Comparison of ENCODE assay signal across 27 mouse cellular contexts in genomic region chr1:68860341-68860740, GRCm38 (mm10).
"Had no signal": no experiment of that assay in that cellular context is flagged by ENCODE, and none has a peak within 500 bp of the region (broad histone marks: within the 10 kb centered on the region; RNA-seq: fewer than 3 reads in every experiment).

No protein-coding gene starts in this region.

- H3K27ac ChIP-seq: gastrocnemius, adult 2 months; heart, embryonic 10.5 days; hindbrain, embryonic 10.5 days; hindbrain, embryonic 15.5 days; intestine, embryonic 15.5 days; layer of hippocampus, adult 2 months; left cerebral cortex, adult 2 months; limb, embryonic 10.5 days; limb, embryonic 12.5 days; liver, embryonic 13.5 days; liver, embryonic 15.5 days had no signal

- H3K9ac ChIP-seq: heart, embryonic 12.5 days; hindbrain, embryonic 15.5 days; intestine, embryonic 15.5 days; limb, embryonic 12.5 days; liver, embryonic 13.5 days; liver, embryonic 15.5 days; liver, postnatal 0 days had no signal

- DNase-seq: gastrocnemius, adult 2 months; gastrocnemius, postnatal 10 days; gastrocnemius, postnatal 25 days; heart, adult 18-20 months; heart, postnatal 10 days; heart, postnatal 4 days; kidney, adult 18-20 months; kidney, adult 8-10 months; kidney, postnatal 10 days; kidney, postnatal 25 days; kidney, postnatal 4 days; liver; liver, embryonic 13.5 days; liver, postnatal 0 days had no signal

- H3K27me3 ChIP-seq: heart, embryonic 12.5 days; hindbrain, embryonic 15.5 days; intestine, embryonic 15.5 days; limb, embryonic 12.5 days; liver, embryonic 13.5 days; liver, embryonic 15.5 days had no signal

- H3K4me3 ChIP-seq: gastrocnemius, adult 2 months; heart, embryonic 10.5 days; heart, embryonic 12.5 days; hindbrain, embryonic 10.5 days; hindbrain, embryonic 15.5 days; intestine, embryonic 15.5 days; layer of hippocampus, adult 2 months; left cerebral cortex, adult 2 months; limb, embryonic 10.5 days; limb, embryonic 12.5 days; liver, embryonic 13.5 days; liver, embryonic 15.5 days had no signal

- ATAC-seq: inflammation-experienced regulatory T-cells, adult 6 months; intestine, embryonic 15.5 days; intestine, postnatal 0 days; liver, postnatal 0 days had no signal

- H3K4me1 ChIP-seq: heart, embryonic 10.5 days; heart, embryonic 12.5 days; hindbrain, embryonic 10.5 days; hindbrain, embryonic 15.5 days; intestine, embryonic 15.5 days; limb, embryonic 10.5 days; limb, embryonic 12.5 days; liver, embryonic 13.5 days; liver, embryonic 15.5 days had no signal

- H3K9me3 ChIP-seq: heart, embryonic 10.5 days; heart, embryonic 12.5 days; hindbrain, embryonic 10.5 days; hindbrain, embryonic 15.5 days; intestine, embryonic 15.5 days; limb, embryonic 10.5 days; limb, embryonic 12.5 days; liver, embryonic 13.5 days; liver, embryonic 15.5 days had no signal

- H3K4me2 ChIP-seq: heart, embryonic 12.5 days; hindbrain, embryonic 15.5 days; intestine, embryonic 15.5 days; limb, embryonic 12.5 days; liver, embryonic 11.5 days; liver, embryonic 13.5 days; liver, embryonic 15.5 days had no signal

- H3K36me3 ChIP-seq: heart, embryonic 10.5 days; heart, embryonic 12.5 days; hindbrain, embryonic 10.5 days; hindbrain, embryonic 15.5 days; intestine, embryonic 15.5 days; limb, embryonic 10.5 days; limb, embryonic 12.5 days; liver, embryonic 13.5 days; liver, embryonic 15.5 days had no signal
